Mouse (Mus musculus) heart, embryonic 15.5 days (tissue): ENCODE data around the gene Gdpgp1. TPM values are rescaled to one million over a fixed set of nuclear protein-coding genes. Genes with fewer than 3 reads are reported as not detected.

Experiments
- ATAC-seq: fragments of 200-750 bp; cut with Nextera tagmentation; replicated peaks from 2 replicates; pipeline ENCODE4 v1.8.0; 2017; ENCODE audit warnings: low read depth, moderate TSS enrichment; ENCODE audit not compliant: insufficient number of reproducible peaks, insufficient read depth, low FRiP score
- H3K27ac ChIP-seq: fragments of 300-500 bp; sonication (generic); 2 replicates; pipeline ENCODE4 v1.5.1; 2015; ENCODE audit warnings: mild to moderate bottlenecking, inconsistent platforms
- H3K27me3 ChIP-seq: fragments of 300-500 bp; sonication (generic); 2 replicates; pipeline ENCODE4 v1.6.1; 2015; ENCODE audit warnings: inconsistent platforms
- H3K36me3 ChIP-seq: fragments of 300-500 bp; sonication (generic); 2 replicates; pipeline ENCODE4 v1.6.1; 2015; ENCODE audit warnings: mild to moderate bottlenecking, inconsistent platforms
- H3K4me1 ChIP-seq: fragments of 300-500 bp; sonication (generic); replicated peaks from 2 replicates; pipeline ENCODE4 v1.6.1; 2015; ENCODE audit warnings: inconsistent platforms
- H3K4me2 ChIP-seq: fragments of 300-500 bp; sonication (generic); 2 replicates; pipeline ENCODE4 v1.6.1; 2015; ENCODE audit warnings: inconsistent platforms, mild to moderate bottlenecking, moderate library complexity
- H3K4me3 ChIP-seq: fragments of 300-500 bp; sonication (generic); 2 replicates; pipeline ENCODE4 v1.5.1; 2015; ENCODE audit warnings: mild to moderate bottlenecking, inconsistent platforms
- H3K9ac ChIP-seq: fragments of 300-500 bp; sonication (generic); 2 replicates; pipeline ENCODE4 v1.6.1; 2015; ENCODE audit warnings: mild to moderate bottlenecking, inconsistent platforms
- H3K9me3 ChIP-seq: fragments of 300-500 bp; sonication (generic); replicated peaks from 2 replicates; pipeline ENCODE4 v1.6.1; 2016; ENCODE audit warnings: inconsistent platforms
- WGBS: fragments of 180-500 bp; shearing (Covaris S2); methylation state at CpG from one replicate; pipeline ENCODE4 v1.1.7; 2015; ENCODE audit warnings: mixed read lengths; 5-methylcytosine and 5-hydroxymethylcytosine counted together
- polyA plus RNA-seq: library from polyadenylated mRNA; unstranded; fragments of >200 nt; fragmentation: Nextera tagmentation; extraction: Ambion mirVana; gene quantifications from 2 replicates; pipeline ENCODE4 v1.2.1, GENCODE M21; 2015

The Gdpgp1 gene
- polyA plus RNA-seq, 1 experiment from 2014 or later: 2.7 TPM

DNA sequence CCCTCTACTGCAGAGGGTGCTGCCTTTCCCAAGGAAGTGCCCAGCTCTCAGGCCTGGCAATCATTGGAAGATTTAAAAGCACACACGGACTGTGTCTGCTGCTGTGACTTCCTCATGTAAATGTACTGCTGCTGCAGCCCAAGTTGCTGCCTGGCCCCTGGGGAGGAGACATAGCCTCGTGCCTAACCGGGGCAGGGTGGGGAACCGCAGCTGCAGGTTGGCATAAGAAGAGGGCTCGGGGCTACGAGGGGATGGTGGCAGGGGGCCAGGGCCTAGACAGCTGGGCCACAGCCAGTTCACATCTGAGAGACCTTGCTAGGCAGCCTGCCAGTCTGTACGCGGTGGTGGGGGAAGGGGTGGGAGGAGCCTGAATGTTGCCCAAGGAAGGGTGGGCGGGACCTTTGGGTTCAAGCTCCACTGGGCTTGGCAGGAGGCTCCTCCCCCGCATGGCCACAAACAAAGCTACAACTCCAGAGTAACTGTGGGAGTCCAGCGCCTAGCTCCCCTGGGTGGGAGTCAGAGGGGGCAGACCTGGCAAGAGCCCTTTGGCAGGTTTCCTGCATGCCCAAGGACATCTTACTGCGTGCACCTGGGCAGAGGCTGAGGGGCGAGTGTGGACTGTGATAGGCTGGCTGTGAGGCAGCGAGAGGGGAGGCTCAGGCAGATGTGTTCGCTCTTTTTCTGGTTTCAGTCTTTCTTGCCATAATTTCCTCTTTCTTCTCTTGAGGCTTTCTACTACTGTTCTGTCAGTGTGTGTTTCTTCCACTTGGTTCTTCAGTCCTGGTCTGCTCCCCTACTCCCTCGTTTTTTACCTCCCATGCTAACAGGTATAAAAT, 40.2 kb upstream of the Gdpgp1 start:
- 11% methylated on average over 16 of the region's 16 CpGs for WGBS
- no peaks in the 10 kb centered on the region for H3K36me3 ChIP-seq
- peaks cover 65% of the 10 kb centered on the region for H3K4me1 ChIP-seq
- H3K9me3 ChIP-seq: no peaks in the 10 kb centered on the region
- H3K27ac ChIP-seq: peak overlapping the region; percentile 92
- H3K9ac ChIP-seq: peak overlapping the region; percentile 42
- peak overlapping the region; percentile 60 for H3K4me2 ChIP-seq
- H3K4me3 ChIP-seq: peak overlapping the region; percentile 30
- ATAC-seq: peak; percentile 82
- no peaks in the 10 kb centered on the region for H3K27me3 ChIP-seq

GRCm38 (mm10) chr7:80193941-80194739, 38.5 kb upstream of the Gdpgp1 start:
- Histone ChIP-seq H3K4me1 (peaks cover 60% of the 10 kb centered on the region), H3K9me3 (no peaks in the 10 kb centered on the region), H3K27me3 (no peaks in the 10 kb centered on the region), H3K4me2 (no peak overlapping the region), H3K36me3 (no peaks in the 10 kb centered on the region), H3K9ac (no peak overlapping the region), H3K4me3 (no peak overlapping the region), H3K27ac (no peak overlapping the region; the same call in 1 of the 2 replicates)
- ATAC-seq: no peak
- 71% methylated on average over 13 of the region's 13 CpGs for WGBS

DNA sequence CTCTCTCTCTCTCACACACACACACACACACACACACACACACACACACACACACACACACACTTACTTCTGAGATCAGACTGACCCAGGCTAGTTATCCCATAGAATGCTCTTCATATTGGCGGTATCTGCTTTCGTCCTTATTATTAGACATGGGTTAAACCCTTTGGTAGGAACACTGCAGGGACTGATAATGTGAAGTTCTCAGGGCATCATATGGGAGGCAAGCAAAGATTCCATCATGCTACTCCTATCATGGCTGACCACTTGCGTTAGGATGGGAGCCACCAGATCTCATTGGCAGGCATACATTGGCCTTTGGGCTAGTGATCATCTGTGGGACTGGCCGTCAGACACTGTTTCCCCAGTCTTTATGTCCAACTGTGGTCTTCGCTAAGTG, 37.5 kb upstream of the Gdpgp1 start:
- Histone ChIP-seq H3K27me3 (no peaks in the 10 kb centered on the region), H3K4me2 (no peak overlapping the region), H3K9ac (no peak overlapping the region), H3K9me3 (no peaks in the 10 kb centered on the region), H3K27ac (no peak overlapping the region), H3K36me3 (no peaks in the 10 kb centered on the region), H3K4me3 (no peak overlapping the region), H3K4me1 (peaks cover 64% of the 10 kb centered on the region)
- no peak for ATAC-seq
- 90% methylated on average over 5 of the region's 5 CpGs for WGBS

DNA sequence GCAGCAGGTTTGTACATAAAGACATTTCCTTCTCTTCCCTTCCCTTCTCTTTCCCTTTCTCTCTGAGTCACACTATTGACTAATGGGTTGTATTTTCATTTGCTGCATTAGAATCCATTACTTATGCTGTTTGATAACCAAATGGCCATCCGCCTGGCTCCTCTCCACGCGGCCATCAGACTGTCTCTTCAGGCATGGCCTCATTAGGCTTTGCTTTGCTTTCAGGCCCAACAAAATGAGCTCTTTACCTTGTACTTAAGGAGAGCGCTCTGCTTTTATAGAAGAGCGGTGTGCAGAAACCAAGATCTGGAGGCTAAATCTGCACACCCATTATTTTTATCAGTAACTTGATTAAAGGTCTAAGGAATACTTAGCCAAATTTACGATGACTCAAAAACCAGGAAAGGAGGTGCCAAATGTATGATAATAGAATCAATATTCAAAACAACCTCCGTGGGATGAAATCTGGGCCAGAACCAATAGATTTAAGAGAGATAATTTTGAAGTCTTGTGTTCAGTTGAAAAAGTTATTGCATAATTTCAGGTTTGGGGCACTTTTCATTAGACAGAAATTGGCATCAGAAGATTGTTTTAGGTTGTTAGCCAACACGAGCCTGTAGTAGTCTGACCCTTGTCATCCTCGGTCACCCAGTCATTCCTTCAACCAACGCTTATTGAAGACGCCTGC, 36.9 kb upstream of the Gdpgp1 start:
- Histone ChIP-seq H3K4me3 (no peak overlapping the region), H3K9me3 (no peaks in the 10 kb centered on the region), H3K4me1 (peaks cover 59% of the 10 kb centered on the region), H3K36me3 (no peaks in the 10 kb centered on the region), H3K9ac (no peak overlapping the region), H3K27me3 (no peaks in the 10 kb centered on the region), H3K4me2 (no peak overlapping the region), H3K27ac (no peak overlapping the region)
- WGBS: 86% methylated on average over 10 of the region's 11 CpGs
- ATAC-seq: no peak

- Histone ChIP-seq H3K9ac (no peak overlapping the region), H3K9me3 (no peaks in the 10 kb centered on the region), H3K4me2 (peak overlapping the region; percentile 89), H3K4me1 (peaks cover 53% of the 10 kb centered on the region), H3K27ac (peak overlapping the region; percentile 82), H3K36me3 (no peaks in the 10 kb centered on the region), H3K4me3 (peak overlapping the region; percentile 65; the same call in 1 of the 2 replicates), H3K27me3 (no peaks in the 10 kb centered on the region)
- no peak for ATAC-seq
- WGBS: 32% methylated on average over 4 of the region's 4 CpGs
Observed at GRCm38 (mm10) chr7:80197371-80197770, 35.3 kb upstream of the Gdpgp1 start.

DNA sequence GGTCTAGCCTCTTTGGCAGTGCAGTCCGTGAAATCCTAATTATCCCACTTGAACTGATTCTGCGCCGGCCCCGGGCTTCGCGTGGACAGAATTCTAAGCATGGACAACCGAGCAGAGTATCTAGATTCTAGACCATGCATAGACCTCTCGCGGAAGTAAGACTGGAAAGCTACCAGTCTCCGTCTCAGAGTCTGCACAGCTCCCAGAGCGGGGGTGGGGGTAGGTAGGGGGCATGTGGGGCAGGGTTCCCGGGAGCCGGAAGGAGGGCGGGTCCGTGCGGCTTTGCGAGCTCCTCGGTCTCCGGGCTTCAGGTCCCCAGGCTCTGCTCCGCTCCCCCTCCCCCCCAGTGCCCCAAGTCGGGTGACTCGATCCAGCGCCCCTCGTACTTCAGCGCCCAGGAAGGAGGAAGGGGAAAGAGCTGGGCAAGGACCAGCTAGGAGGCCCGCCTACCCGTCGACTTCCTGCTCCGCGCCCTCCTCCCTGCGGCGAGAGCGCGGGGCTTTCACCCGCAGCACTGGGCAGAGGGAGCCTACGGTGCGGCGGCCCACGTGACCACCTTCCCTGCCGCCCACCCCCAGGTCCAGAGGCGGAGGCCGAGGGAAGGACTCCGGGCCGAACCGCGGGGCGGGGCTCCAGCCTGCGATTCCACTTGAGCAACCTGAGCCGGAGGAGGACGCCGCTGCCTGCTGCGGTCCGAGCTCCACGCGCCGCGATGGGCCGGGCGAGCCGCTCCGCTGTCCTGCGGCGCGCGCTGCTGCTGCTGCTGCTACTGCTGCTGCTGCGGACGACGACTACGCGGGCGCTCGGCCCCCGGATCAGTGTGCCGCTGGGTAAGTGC, 34.5 kb upstream of the Gdpgp1 start:
- H3K4me1 ChIP-seq: peaks cover 53% of the 10 kb centered on the region
- no peaks in the 10 kb centered on the region for H3K36me3 ChIP-seq
- peak overlapping the region; percentile 82 for H3K27ac ChIP-seq
- H3K9ac ChIP-seq: peak overlapping the region; percentile 70
- no peaks in the 10 kb centered on the region for H3K9me3 ChIP-seq
- WGBS: under 1% methylated on average over 67 of the region's 74 CpGs
- H3K27me3 ChIP-seq: no peaks in the 10 kb centered on the region
- H3K4me2 ChIP-seq: peak overlapping the region; percentile 89
- ATAC-seq: peak; percentile 88
- peak overlapping the region; percentile 65 for H3K4me3 ChIP-seq

DNA sequence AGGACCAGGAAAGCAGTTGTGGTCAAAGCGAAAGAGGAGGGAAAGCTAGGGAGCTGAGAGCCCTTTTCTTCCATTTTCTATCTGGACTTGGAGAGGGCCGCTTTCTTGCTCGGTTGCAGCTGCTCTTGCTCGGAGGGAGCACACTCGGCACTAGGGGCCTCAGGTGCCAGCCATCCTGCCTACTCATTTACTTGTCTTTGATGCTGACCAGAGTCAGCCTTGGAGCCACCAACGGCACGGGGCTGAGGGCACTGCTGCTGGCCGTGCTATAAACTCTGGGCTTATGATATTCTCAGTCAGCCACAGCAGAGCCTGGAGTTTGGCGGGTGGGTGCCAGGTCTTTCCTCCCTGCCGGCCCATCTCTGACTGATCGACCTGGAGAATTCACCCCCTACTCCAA, 33.8 kb upstream of the Gdpgp1 start:
- Histone ChIP-seq H3K4me1 (peaks cover 54% of the 10 kb centered on the region), H3K36me3 (no peaks in the 10 kb centered on the region), H3K4me3 (peak overlapping the region; percentile 65), H3K9ac (peak overlapping the region; percentile 70), H3K27ac (peak overlapping the region; percentile 82), H3K4me2 (peak overlapping the region; percentile 89), H3K27me3 (no peaks in the 10 kb centered on the region), H3K9me3 (no peaks in the 10 kb centered on the region)
- 4% methylated on average over 11 of the region's 11 CpGs for WGBS
- no peak for ATAC-seq

GRCm38 (mm10) chr7:80199286-80199685, 33.4 kb upstream of the Gdpgp1 start:
- H3K36me3 ChIP-seq: no peaks in the 10 kb centered on the region
- H3K27ac ChIP-seq: peak overlapping the region; percentile 82
- no peak for ATAC-seq
- peaks cover 54% of the 10 kb centered on the region for H3K4me1 ChIP-seq
- H3K27me3 ChIP-seq: no peaks in the 10 kb centered on the region
- H3K9ac ChIP-seq: peak overlapping the region; percentile 70
- peak overlapping the region; percentile 65 for H3K4me3 ChIP-seq
- no peaks in the 10 kb centered on the region for H3K9me3 ChIP-seq
- 41% methylated on average over 6 of the region's 6 CpGs for WGBS
- peak overlapping the region; percentile 89 for H3K4me2 ChIP-seq

DNA sequence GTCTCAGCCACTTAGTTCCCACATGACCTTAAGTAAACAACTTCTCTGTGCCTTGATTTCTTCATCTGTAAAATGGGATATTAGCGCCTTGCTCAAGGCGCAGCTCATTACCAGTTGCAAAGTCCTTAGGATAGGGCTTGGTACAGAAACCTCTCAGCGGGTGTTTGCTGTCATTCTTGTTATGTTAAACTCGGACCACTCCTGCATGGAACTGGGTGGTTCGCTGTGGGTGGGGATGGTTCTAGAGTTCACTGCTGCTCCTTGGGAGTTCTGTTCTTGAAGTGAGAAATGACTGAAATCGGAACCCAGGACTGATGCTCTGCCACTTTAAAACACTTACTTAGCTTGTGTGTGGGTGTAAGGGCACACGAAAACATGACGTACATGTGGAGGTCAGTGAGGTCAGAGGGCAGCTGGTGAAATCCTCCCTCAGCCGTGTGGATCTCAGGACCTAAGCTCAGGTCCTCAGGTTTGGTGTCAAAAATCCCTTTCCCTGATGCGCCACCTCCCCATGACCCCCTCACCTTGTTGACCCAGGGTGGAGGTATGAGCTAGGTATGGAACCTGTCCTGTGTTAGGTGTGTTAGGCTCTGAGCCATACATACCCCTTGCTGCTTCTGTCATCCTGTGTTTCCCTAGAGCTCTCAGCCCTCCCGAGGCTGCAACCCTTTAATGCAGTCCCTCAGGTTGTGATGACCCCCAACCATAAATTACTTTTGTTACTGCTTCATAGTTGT, 32.6 kb upstream of the Gdpgp1 start:
- Histone ChIP-seq H3K9me3 (no peaks in the 10 kb centered on the region), H3K4me2 (peak overlapping the region; percentile 89; the same call in 1 of the 2 replicates), H3K27me3 (no peaks in the 10 kb centered on the region), H3K4me1 (peaks cover 55% of the 10 kb centered on the region), H3K4me3 (no peak overlapping the region; the same call in 1 of the 2 replicates), H3K27ac (no peak overlapping the region), H3K9ac (no peak overlapping the region), H3K36me3 (no peaks in the 10 kb centered on the region)
- ATAC-seq: no peak
- WGBS: 82% methylated on average over 11 of the region's 11 CpGs

- Histone ChIP-seq H3K9ac (no peak overlapping the region), H3K27ac (no peak overlapping the region), H3K4me1 (peaks cover 58% of the 10 kb centered on the region), H3K4me2 (no peak overlapping the region), H3K4me3 (no peak overlapping the region), H3K27me3 (no peaks in the 10 kb centered on the region), H3K9me3 (no peaks in the 10 kb centered on the region), H3K36me3 (no peaks in the 10 kb centered on the region)
- no peak for ATAC-seq
- 88% methylated on average over 6 of the region's 6 CpGs for WGBS
Observed at GRCm38 (mm10) chr7:80200588-80200945, 32.1 kb upstream of the Gdpgp1 start.
